Mouse (Mus musculus): ENCODE results near the gene Iqub. TPM values are rescaled to one million over a fixed set of nuclear protein-coding genes. Genes with fewer than 3 reads are reported as not detected.

The Iqub gene
- polyA plus RNA-seq, 1 experiment from 2014 or later, result 0.96 TPM

GRCm38 (mm10) chr6:24530711-24531420, 16.0 kb upstream of the Iqub start:
- no peaks in the 10 kb centered on the region for H3K27me3 ChIP-seq
- WGBS, result 58% methylated on average over 11 of the region's 11 CpGs
- H3K27ac ChIP-seq, result no peak overlapping the region
- peak overlapping the region; percentile 26 for H3K4me2 ChIP-seq
- no peak for ATAC-seq (ENCODE audit: low FRiP score)
- no peaks in the 10 kb centered on the region for H3K36me3 ChIP-seq (replicated peaks)
- H3K4me1 ChIP-seq, result peaks cover 18% of the 10 kb centered on the region
- no peak overlapping the region for H3K9ac ChIP-seq
- H3K4me3 ChIP-seq (replicated peaks), result no peak overlapping the region
- no peaks in the 10 kb centered on the region for H3K9me3 ChIP-seq

DNA sequence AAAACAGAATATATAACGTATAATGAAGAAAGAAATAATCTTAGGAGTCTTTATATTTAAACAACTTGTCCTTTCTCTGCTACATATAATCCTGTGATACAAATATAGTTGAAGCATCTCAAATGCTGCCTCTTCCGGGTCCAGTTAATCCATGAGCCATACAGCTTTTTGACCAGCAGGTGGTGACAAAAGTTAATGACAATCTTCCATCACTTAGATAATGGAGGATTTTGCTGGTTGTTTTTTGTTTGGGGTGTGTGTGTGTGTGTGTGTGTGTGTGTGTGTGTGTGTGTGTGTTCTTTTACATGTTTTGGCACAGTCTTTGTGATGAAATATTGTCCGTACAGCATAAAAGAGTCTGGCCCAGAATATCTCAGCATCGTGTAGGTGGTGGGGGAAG, 15.3 kb upstream of the Iqub start:
- Histone ChIP-seq H3K9me3 (no peaks in the 10 kb centered on the region), H3K4me1 (peaks cover 21% of the 10 kb centered on the region), H3K4me3 (replicated peaks) (no peak overlapping the region), H3K27ac (no peak overlapping the region), H3K9ac (no peak overlapping the region), H3K4me2 (peak overlapping the region; percentile 26), H3K36me3 (replicated peaks) (no peaks in the 10 kb centered on the region), H3K27me3 (no peaks in the 10 kb centered on the region)
- ATAC-seq (ENCODE audit: low FRiP score), result no peak
- WGBS, result 34% methylated on average over 4 of the region's 4 CpGs

DNA sequence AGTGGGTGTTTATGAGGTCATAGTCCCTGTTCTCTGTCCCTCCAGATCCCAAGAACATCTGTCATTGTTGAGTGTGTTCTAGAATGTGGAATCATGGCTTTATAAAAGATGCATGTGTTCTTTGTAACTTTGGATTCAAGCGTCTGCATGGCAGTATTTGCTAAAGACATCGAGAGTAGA, 13.1 kb upstream of the Iqub start, which contains the start of gene Asb15:
TSS of gene Asb15 (plus strand) at position 81 of the 180 bp plus-strand sequence.
- Histone ChIP-seq H3K9me3 (no peaks in the 10 kb centered on the region), H3K4me1 (peaks cover 21% of the 10 kb centered on the region), H3K9ac (peak within 1 kb of the TSS; percentile 70), H3K27ac (peak within 1 kb of the TSS; percentile 9; the same call in 1 of the 2 replicates), H3K36me3 (replicated peaks) (no peaks in the 10 kb centered on the region; the same call in 1 of the 2 replicates), H3K4me3 (replicated peaks) (peak within 1 kb of the TSS; percentile 78), H3K4me2 (peak within 1 kb of the TSS; percentile 59), H3K27me3 (no peaks in the 10 kb centered on the region)
- WGBS, result 52% methylated on average over 2 of the region's 2 CpGs
- ATAC-seq (ENCODE audit: low FRiP score), result no peak; the same call in 1 of the 2 replicates

DNA sequence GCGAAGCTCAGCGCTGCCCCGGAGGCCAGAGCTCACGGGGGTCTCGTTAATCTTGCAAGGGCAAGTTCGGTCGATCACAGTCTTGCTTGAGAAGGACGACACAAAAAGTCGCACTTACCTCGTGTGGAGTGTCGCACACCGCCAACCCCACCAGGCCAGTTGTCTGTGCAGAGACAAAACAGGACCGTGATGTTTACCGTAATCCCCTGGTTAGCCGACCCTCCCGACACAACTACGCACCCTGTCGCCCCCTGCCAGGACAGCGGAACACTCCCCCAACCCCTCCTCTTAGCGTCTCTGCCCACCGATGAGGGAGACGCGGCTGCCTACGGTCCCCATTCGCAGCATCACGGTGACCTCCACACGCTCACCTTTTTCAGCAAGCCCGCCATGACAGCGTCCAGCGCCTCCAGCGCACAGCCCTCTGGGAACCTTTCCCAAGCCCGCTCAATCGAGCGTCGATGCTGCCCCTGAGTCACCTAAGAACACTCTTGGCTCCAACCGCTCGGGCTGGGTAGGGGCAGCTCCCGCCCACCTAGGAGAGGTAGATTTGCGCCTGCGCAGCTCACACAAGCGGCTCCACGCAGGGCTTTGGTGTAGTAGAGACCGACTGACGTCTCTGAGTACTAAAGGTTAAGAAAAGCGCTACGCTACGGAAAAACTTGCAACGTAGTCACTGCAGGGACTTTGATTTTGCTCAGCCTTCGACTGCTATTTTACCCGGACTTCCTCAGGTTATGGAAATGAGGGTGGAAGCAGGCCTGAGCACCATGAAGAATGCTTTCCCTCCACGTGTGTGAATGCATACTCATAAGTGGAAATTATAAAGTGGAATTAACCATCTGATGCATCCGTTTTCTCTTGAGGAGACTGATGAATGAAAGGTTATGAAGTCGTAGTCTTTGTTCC, 12.5 kb upstream of the Iqub start, which contains the start of gene Ndufa5:
TSS of gene Ndufa5 (minus strand) at position 859 of the 909 bp plus-strand sequence.
- H3K27ac ChIP-seq, result peak within 1 kb of the TSS; percentile 9; the same call in 1 of the 2 replicates
- WGBS, result under 1% methylated on average over 53 of the region's 53 CpGs

DNA sequence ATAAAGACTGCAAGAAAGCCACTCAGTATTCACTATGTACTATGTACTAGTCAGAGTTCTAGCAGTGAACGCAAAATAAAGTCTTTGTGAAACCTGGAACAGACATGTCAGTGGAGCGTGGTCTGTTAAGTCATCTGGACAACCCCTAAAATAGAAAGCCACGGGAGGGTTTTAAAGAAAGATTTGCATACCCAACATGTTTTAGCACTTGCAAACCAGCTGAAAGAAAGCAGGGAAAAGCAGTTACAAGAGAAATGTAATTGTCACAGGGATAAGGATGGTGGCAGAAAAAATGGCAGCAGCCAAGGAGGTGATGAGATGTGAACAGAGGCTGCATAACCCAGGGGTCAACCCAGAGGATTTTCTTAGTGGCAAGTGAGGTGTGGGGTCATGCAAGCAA, 10.8 kb upstream of the Iqub start:
- ATAC-seq (ENCODE audit: low FRiP score), result no peak
- Histone ChIP-seq H3K4me3 (replicated peaks) (no peak overlapping the region), H3K9ac (no peak overlapping the region), H3K4me1 (peaks cover 21% of the 10 kb centered on the region), H3K27ac (no peak overlapping the region), H3K36me3 (replicated peaks) (peaks cover 16% of the 10 kb centered on the region), H3K4me2 (no peak overlapping the region), H3K9me3 (no peaks in the 10 kb centered on the region), H3K27me3 (no peaks in the 10 kb centered on the region)
- WGBS, result 94% methylated on average over 3 of the region's 3 CpGs

More for the DNA sequence above, 12.5 kb upstream of the Iqub start, which contains the start of gene Ndufa5:
- peak within 1 kb of the TSS; percentile 59 for H3K4me2 ChIP-seq
- peaks cover 21% of the 10 kb centered on the region for H3K4me1 ChIP-seq
- peak within 1 kb of the TSS; percentile 70 for H3K9ac ChIP-seq
- ATAC-seq (ENCODE audit: low FRiP score), result peak; percentile 98
- H3K4me3 ChIP-seq (replicated peaks), result peak within 1 kb of the TSS; percentile 78
- H3K36me3 ChIP-seq (replicated peaks), result peaks cover 1% of the 10 kb centered on the region; the same call in 1 of the 2 replicates
- no peaks in the 10 kb centered on the region for H3K27me3 ChIP-seq
- H3K9me3 ChIP-seq, result no peaks in the 10 kb centered on the region

- no peak overlapping the region for H3K4me2 ChIP-seq
- no peak overlapping the region for H3K9ac ChIP-seq
- WGBS, result 45% methylated on average over 2 of the region's 2 CpGs
- peak; percentile 68; the same call in 1 of the 2 replicates for ATAC-seq (ENCODE audit: low FRiP score)
- H3K9me3 ChIP-seq, result no peaks in the 10 kb centered on the region
- peaks cover 8% of the 10 kb centered on the region for H3K4me1 ChIP-seq
- H3K36me3 ChIP-seq (replicated peaks), result peaks cover 16% of the 10 kb centered on the region
- no peak overlapping the region for H3K4me3 ChIP-seq (replicated peaks)
- H3K27me3 ChIP-seq, result no peaks in the 10 kb centered on the region
- H3K27ac ChIP-seq, result no peak overlapping the region
These were observed 1.3 kb upstream of the Iqub start for GRCm38 (mm10) chr6:24516197-24516596.

DNA sequence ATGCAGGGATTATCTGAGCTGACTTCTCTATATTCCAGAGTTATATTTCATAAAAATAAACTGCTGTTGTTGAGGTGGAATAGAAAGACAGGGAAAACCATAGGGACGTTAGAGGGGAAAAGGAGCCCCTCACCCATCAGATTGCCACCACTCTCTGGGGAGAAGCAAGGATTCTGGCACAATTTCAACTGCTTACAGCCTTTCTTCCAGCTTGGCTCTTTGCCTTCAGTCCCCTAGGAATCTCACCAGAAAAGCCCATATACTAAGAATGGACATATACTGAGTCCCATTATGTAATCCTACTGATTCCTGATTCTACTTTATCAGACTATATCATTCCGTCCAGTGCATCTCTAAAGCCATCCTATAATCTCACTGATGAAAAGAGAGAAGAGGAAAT, 10.7 kb downstream of the Iqub start:
- H3K27ac ChIP-seq, result no peak overlapping the region
- no peak overlapping the region for H3K4me3 ChIP-seq (replicated peaks)
- H3K9me3 ChIP-seq, result no peaks in the 10 kb centered on the region
- no peaks in the 10 kb centered on the region for H3K36me3 ChIP-seq (replicated peaks)
- no peak overlapping the region for H3K9ac ChIP-seq
- H3K4me1 ChIP-seq, result no peaks in the 10 kb centered on the region
- no peak overlapping the region for H3K4me2 ChIP-seq
- no peaks in the 10 kb centered on the region for H3K27me3 ChIP-seq
- no peak for ATAC-seq (ENCODE audit: low FRiP score)
- WGBS, result 77% methylated on average over 2 of the region's 2 CpGs

DNA sequence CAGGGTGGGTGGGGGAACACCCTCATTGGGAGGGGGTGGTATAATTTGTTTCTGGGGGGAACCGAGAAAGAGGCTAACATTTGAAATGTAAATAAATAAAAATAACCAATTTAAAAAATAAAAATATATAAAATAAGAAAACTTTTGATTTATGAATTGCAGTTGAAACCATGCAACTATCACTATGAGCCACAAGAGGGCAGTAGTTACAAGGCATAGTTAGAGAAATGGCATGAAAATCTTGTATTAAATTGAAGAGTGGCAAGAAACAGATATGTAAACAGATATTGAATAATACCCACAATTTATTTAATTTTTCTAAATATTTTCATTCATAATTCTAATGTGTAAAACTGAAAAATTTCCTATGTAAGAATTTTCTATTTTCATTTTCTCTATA, 24.5 kb downstream of the Iqub start:
- Histone ChIP-seq H3K4me1 (no peaks in the 10 kb centered on the region), H3K27ac (no peak overlapping the region), H3K9me3 (no peaks in the 10 kb centered on the region), H3K4me3 (replicated peaks) (no peak overlapping the region), H3K27me3 (no peaks in the 10 kb centered on the region), H3K9ac (no peak overlapping the region), H3K36me3 (replicated peaks) (no peaks in the 10 kb centered on the region), H3K4me2 (no peak overlapping the region)
- ATAC-seq (ENCODE audit: low FRiP score), result no peak
- WGBS, result 26% methylated on average over 1 of the region's 1 CpGs

DNA sequence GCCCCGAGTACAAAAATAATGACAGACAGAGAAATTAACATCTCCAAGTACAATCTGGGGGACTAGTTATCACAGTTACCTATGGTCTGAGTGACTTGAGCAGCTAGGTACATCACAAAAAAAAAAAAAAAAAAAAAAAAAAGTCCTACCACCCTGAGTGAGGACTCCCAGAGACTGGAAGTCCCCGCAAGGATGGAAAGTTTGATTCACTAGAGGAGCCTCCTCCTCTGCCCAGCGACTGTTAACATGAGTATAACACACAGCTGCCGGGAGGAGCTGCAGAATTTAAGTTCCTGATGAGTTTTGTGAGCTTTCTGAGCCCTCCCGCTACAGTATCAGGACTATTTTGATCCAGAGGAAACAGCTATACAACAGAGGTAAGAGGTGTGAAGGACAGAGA, 28.3 kb downstream of the Iqub start:
- Histone ChIP-seq H3K36me3 (replicated peaks) (no peaks in the 10 kb centered on the region), H3K27ac (no peak overlapping the region), H3K4me2 (no peak overlapping the region), H3K9ac (no peak overlapping the region), H3K27me3 (no peaks in the 10 kb centered on the region), H3K9me3 (no peaks in the 10 kb centered on the region), H3K4me3 (replicated peaks) (no peak overlapping the region), H3K4me1 (no peaks in the 10 kb centered on the region)
- 77% methylated on average over 5 of the region's 5 CpGs for WGBS
- no peak for ATAC-seq (ENCODE audit: low FRiP score)

DNA sequence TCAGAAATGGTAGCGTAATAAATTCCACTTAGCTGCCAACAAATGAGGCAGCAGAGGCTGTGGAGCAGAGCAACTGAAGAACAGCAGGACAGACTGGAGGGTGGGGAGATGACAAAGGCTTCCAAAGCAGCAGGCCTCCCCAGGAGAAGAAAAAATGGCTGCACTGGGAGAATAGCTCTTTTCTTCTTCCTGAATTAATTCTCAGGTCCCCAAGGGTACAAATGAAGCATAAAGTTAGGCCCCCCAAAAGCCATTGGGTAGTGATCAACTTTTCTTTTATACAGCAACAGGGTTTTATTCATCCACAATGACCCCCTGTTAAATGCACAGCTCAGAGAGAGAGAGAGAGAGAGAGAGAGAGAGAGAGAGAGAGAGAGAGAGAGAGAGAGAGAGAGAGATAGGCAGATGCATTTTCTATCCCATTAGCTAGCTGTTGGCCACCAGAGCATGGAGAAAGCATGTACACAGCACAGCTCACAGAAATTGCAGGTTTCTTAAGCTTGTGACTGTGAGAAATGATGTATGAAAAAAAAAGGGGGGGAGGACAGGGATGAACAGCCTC, 44.2 kb downstream of the Iqub start:
- H3K9ac ChIP-seq, result no peak overlapping the region
- no peaks in the 10 kb centered on the region for H3K36me3 ChIP-seq (replicated peaks)
- no peak overlapping the region for H3K4me3 ChIP-seq (replicated peaks)
- H3K4me2 ChIP-seq, result no peak overlapping the region
- no peaks in the 10 kb centered on the region for H3K27me3 ChIP-seq
- peak; percentile 63 for ATAC-seq (ENCODE audit: low FRiP score)
- H3K9me3 ChIP-seq, result no peaks in the 10 kb centered on the region
- H3K27ac ChIP-seq, result no peak overlapping the region
- WGBS, result 13% methylated on average over 1 of the region's 1 CpGs
- H3K4me1 ChIP-seq, result peaks cover 19% of the 10 kb centered on the region

DNA sequence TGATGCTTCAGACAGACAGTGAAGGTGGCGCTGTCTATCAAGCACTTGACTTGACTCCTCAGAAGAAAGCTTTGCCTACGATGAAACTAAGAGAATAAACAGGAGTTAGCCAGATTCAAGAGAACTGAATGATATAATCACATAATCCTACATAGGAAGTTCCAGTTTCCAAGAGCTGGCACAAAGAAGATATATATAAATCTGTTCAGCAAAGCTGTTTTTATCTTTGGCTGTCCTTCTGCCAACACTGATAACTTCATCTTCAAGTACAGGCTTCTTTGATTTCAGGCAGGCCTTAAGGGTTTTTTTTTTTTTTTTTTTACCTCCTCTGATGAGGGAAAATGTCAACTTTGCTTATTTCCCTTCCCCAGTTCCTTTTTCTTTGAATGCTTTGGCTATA, 44.7 kb downstream of the Iqub start:
- no peak overlapping the region for H3K4me3 ChIP-seq (replicated peaks)
- H3K27ac ChIP-seq, result no peak overlapping the region
- H3K36me3 ChIP-seq (replicated peaks), result no peaks in the 10 kb centered on the region
- H3K9me3 ChIP-seq, result no peaks in the 10 kb centered on the region
- 67% methylated on average over 2 of the region's 2 CpGs for WGBS
- no peak overlapping the region for H3K4me2 ChIP-seq
- no peaks in the 10 kb centered on the region for H3K27me3 ChIP-seq
- peaks cover 19% of the 10 kb centered on the region for H3K4me1 ChIP-seq
- ATAC-seq (ENCODE audit: low FRiP score), result no peak
- H3K9ac ChIP-seq, result no peak overlapping the region

DNA sequence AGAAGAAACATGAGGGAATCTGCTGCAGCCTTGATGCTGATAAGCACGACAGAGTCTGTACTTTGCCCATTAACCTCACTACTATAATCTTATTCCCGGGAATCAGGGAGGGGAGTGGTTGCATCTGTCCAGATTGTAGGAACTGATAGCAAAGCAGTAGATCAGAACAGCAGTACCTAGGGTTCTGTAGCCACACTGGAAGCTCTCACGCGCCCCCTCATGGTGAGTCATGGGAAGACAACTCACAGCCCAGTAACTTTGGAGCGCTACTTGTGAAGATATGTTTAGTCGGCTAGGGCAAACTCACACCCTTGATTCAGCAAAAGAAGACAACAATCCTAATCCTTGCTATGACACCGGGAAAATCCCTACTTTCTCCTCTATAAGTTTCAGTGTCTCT, 58.8 kb downstream of the Iqub start:
- H3K4me1 ChIP-seq, result no peaks in the 10 kb centered on the region
- no peaks in the 10 kb centered on the region for H3K9me3 ChIP-seq
- H3K4me3 ChIP-seq (replicated peaks), result no peak overlapping the region
- H3K9ac ChIP-seq, result no peak overlapping the region
- no peaks in the 10 kb centered on the region for H3K27me3 ChIP-seq
- H3K36me3 ChIP-seq (replicated peaks), result no peaks in the 10 kb centered on the region
- 0 out of 2 replicates have a peak, but pooled peaks have one; percentile 23 for ATAC-seq (ENCODE audit: low FRiP score)
- no peak overlapping the region for H3K4me2 ChIP-seq
- H3K27ac ChIP-seq, result no peak overlapping the region
- WGBS, result 48% methylated on average over 7 of the region's 7 CpGs
